Mouse (Mus musculus) A20 (cell line): ENCODE data around the gene Gpc6.

Experiments used
- DNase-seq: peaks from one replicate; pipeline ENCODE4 v3.0.0-alpha.2; 2011; ENCODE audit warnings: low read depth, low spot score

The Gpc6 gene

GRCm38 (mm10) chr14:116947939-116948591 is 22.9 kb downstream of the Gpc6 start:
- DNase-seq = no peak

GRCm38 (mm10) chr14:116957154-116957553 is 32.0 kb downstream of the Gpc6 start:
- DNase-seq = no peak

GRCm38 (mm10) chr14:116964837-116965236 is 39.7 kb downstream of the Gpc6 start:
- no peak for DNase-seq

GRCm38 (mm10) chr14:116974708-116975107 is 49.6 kb downstream of the Gpc6 start:
- DNase-seq = no peak

GRCm38 (mm10) chr14:116975224-116975623 is 50.1 kb downstream of the Gpc6 start:
- no peak for DNase-seq

- no peak for DNase-seq
Observed at GRCm38 (mm10) chr14:116977259-116977658, 52.1 kb downstream of the Gpc6 start.

- DNase-seq = no peak
Observed at GRCm38 (mm10) chr14:116979714-116980382, 54.7 kb downstream of the Gpc6 start.

GRCm38 (mm10) chr14:116981711-116982110 is 56.6 kb downstream of the Gpc6 start:
- no peak for DNase-seq

GRCm38 (mm10) chr14:116987341-116987740 is 62.2 kb downstream of the Gpc6 start:
- DNase-seq = no peak

- DNase-seq = no peak
Observed at GRCm38 (mm10) chr14:117000376-117000775, 75.3 kb downstream of the Gpc6 start.

GRCm38 (mm10) chr14:117002313-117002712 is 77.2 kb downstream of the Gpc6 start:
- DNase-seq = no peak

- no peak for DNase-seq
Observed at GRCm38 (mm10) chr14:117008781-117009180, 83.7 kb downstream of the Gpc6 start.

GRCm38 (mm10) chr14:117012969-117013368 is 87.9 kb downstream of the Gpc6 start:
- no peak for DNase-seq

GRCm38 (mm10) chr14:117013554-117014117 is 88.5 kb downstream of the Gpc6 start:
- DNase-seq = no peak

- DNase-seq = no peak
Observed at GRCm38 (mm10) chr14:117015333-117015922, 90.3 kb downstream of the Gpc6 start.

GRCm38 (mm10) chr14:117022180-117022799 is 97.2 kb downstream of the Gpc6 start:
- no peak for DNase-seq

- DNase-seq = no peak
Observed at GRCm38 (mm10) chr14:117034146-117034545, 109.0 kb downstream of the Gpc6 start.

- no peak for DNase-seq
Observed at GRCm38 (mm10) chr14:117041017-117041416, 115.9 kb downstream of the Gpc6 start.

- no peak for DNase-seq
Observed at GRCm38 (mm10) chr14:117048951-117049350, 123.8 kb downstream of the Gpc6 start.

- no peak for DNase-seq
Observed at GRCm38 (mm10) chr14:117050877-117051276, 125.8 kb downstream of the Gpc6 start.

GRCm38 (mm10) chr14:117053361-117053760 is 128.2 kb downstream of the Gpc6 start:
- DNase-seq = no peak

GRCm38 (mm10) chr14:117055134-117055533 is 130.0 kb downstream of the Gpc6 start:
- no peak for DNase-seq
